Mouse (Mus musculus) limb, embryonic 12.5 days (tissue): ENCODE measurements around the gene Satb1. TPM values are rescaled to one million over a fixed set of nuclear protein-coding genes. Genes with fewer than 3 reads are reported as not detected.

Experiments used
- ATAC-seq: fragments of 200-750 bp; cut with Nextera tagmentation; 2 replicates; pipeline ENCODE4 v1.8.0; 2017; ENCODE audit warnings: low read depth, moderate TSS enrichment; ENCODE audit not compliant: insufficient number of reproducible peaks, insufficient read depth, low FRiP score, low TSS enrichment
- H3K27ac ChIP-seq: fragments of 300-500 bp; sonication (generic); 2 replicates; pipeline ENCODE4 v1.5.1; 2016; ENCODE audit warnings: mild to moderate bottlenecking, moderate library complexity
- H3K27me3 ChIP-seq: fragments of 300-500 bp; sonication (generic); 2 replicates; pipeline ENCODE4 v1.6.1; 2016; ENCODE audit warnings: mild to moderate bottlenecking, moderate library complexity
- H3K36me3 ChIP-seq: fragments of 300-500 bp; sonication (generic); 2 replicates; pipeline ENCODE4 v1.6.1; 2016; ENCODE audit warnings: mild to moderate bottlenecking, moderate library complexity
- H3K4me1 ChIP-seq: fragments of 300-500 bp; sonication (generic); replicated peaks from 2 replicates; pipeline ENCODE4 v1.6.1; 2016
- H3K4me2 ChIP-seq: fragments of 300-500 bp; sonication (generic); 2 replicates; pipeline ENCODE4 v1.6.1; 2016; ENCODE audit warnings: mild to moderate bottlenecking, moderate library complexity
- H3K4me3 ChIP-seq: fragments of 300-500 bp; sonication (generic); replicated peaks from 2 replicates; pipeline ENCODE4 v1.5.1; 2016; ENCODE audit warnings: mild to moderate bottlenecking
- H3K9ac ChIP-seq: fragments of 300-500 bp; sonication (generic); replicated peaks from 2 replicates; pipeline ENCODE4 v1.6.1; 2016; ENCODE audit warnings: mild to moderate bottlenecking, moderate library complexity
- H3K9me3 ChIP-seq: fragments of 300-500 bp; sonication (generic); 2 replicates; pipeline ENCODE4 v1.6.1; 2016; ENCODE audit warnings: mild to moderate bottlenecking, moderate library complexity
- WGBS: fragments of 180-500 bp; shearing (Covaris S2); methylation state at CpG from one replicate; pipeline ENCODE4 v1.1.7; 2016; 5-methylcytosine and 5-hydroxymethylcytosine counted together
- polyA plus RNA-seq: library from polyadenylated mRNA; unstranded; fragments of >200 nt; fragmentation: Nextera tagmentation; extraction: Ambion mirVana; gene quantifications from 2 replicates; pipeline ENCODE4 v1.2.1, GENCODE M21; 2016

The Satb1 gene
- polyA plus RNA-seq, 1 experiment from 2014 or later: 18.2 TPM

DNA sequence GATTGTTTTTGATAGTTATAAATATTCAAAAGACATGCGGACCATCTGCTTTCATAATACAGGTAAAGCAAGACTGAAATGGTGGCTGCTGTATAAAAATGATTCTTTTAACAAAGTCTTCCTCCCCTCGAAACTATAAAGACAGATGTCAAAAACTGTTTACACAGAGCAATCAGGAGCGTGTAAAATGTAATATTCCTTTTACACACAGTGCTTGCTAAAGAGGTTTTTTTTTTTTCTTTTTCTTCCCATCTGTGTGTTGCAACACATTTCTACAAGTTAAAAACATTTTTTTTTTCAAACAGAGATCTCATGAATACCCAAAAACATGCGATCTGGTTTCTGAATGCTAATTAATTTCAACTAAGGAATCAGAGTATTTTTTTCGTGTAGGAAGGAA is 41.9 kb downstream of the Satb1 start:
- H3K36me3 ChIP-seq: no peaks in the 10 kb centered on the region
- no peak overlapping the region for H3K4me2 ChIP-seq

DNA sequence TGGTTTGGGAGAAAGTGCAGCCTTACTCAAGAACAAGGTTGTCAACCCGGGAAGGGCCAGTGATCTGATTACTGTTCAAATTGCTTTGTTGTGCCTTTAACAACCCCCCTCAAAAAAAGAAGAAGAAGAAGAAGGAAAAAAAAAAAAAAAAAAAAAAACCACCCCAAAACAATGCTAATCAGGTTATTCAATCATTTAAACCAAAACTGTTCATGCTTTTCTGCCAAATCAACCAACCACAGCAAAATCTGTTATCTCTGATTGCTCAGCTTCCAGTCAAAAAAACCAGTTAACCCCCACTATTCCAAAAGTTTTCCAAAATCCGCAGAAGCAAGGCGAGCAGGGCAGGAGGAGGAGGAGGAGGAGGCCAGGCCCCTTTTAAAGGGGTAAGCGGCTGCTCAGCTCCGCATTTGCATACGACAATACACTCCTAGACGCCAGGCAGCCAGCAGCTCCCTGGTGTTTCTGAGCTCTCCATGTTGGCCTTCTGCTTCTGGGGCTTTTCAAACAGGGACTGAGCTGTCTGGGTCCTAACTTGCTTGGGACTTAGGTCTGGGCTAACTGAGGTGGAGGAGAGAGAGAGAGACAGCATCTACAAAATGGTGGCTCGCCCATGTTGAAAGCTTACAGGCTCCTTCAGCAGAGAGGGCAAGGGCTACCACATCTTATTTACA is 42.6 kb downstream of the Satb1 start:
- no peak overlapping the region for H3K27ac ChIP-seq
- no peak for ATAC-seq
- 19% methylated on average over 8 of the region's 8 CpGs for WGBS
- H3K4me1 ChIP-seq: peaks cover 3% of the 10 kb centered on the region; the same call in 1 of the 2 replicates
- no peak overlapping the region for H3K4me3 ChIP-seq
- no peak overlapping the region for H3K9ac ChIP-seq
- H3K9me3 ChIP-seq: no peaks in the 10 kb centered on the region
- H3K36me3 ChIP-seq: no peaks in the 10 kb centered on the region
- no peaks in the 10 kb centered on the region for H3K27me3 ChIP-seq
- H3K4me2 ChIP-seq: peak overlapping the region; percentile 26; the same call in 1 of the 2 replicates

More for the DNA sequence above, 41.9 kb downstream of the Satb1 start:
- Histone ChIP-seq H3K4me1 (peaks cover 3% of the 10 kb centered on the region; the same call in 1 of the 2 replicates), H3K9me3 (no peaks in the 10 kb centered on the region), H3K9ac (no peak overlapping the region), H3K27me3 (no peaks in the 10 kb centered on the region), H3K4me3 (no peak overlapping the region), H3K27ac (no peak overlapping the region)
- WGBS: 81% methylated on average over 5 of the region's 5 CpGs
- ATAC-seq: no peak

DNA sequence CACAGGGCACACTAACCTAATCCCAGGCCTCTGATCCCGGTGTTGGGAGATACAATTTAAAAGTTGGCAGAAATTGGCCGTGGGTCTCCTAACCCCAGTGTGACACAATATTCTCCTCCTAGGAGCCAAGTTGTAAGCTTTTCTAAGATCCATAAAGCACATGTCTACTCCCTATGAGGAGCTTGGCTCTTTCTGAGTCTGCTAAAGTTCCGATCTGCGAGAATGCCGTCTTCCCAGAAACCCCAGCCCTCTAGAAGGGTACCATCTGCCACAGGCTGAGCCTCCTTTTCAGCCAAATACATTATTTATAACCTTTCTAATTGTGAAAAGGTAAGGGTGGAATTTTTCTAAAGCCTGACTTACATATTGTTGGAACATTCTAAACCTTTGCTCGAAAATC is 43.3 kb downstream of the Satb1 start:
- no peak overlapping the region for H3K4me3 ChIP-seq
- H3K4me2 ChIP-seq: no peak overlapping the region
- H3K36me3 ChIP-seq: peaks cover 2% of the 10 kb centered on the region
- no peak overlapping the region for H3K9ac ChIP-seq
- no peaks in the 10 kb centered on the region for H3K27me3 ChIP-seq
- no peak for ATAC-seq
- H3K9me3 ChIP-seq: no peaks in the 10 kb centered on the region
- 68% methylated on average over 6 of the region's 6 CpGs for WGBS
- H3K27ac ChIP-seq: no peak overlapping the region
- H3K4me1 ChIP-seq: peaks cover 3% of the 10 kb centered on the region; the same call in 1 of the 2 replicates

DNA sequence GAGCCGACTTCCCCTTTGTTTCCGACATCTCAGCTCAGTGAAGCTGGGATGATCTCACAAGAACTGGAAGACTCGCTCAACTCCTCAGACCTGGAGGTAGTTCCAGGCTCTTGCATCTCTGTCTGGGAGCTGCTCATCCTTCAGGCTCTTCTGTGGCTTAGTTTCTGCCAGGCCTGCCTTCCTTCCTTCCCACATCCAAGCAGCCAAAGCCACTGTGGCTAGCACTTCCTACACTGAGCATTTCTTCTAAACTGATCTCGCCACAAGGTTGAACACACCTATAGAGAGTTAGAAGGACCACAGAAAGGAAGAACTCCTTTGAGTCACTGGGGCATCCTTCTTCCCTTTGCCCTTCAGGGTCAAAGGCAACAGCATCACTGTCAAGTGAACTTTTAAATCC is 44.0 kb downstream of the Satb1 start:
- Histone ChIP-seq H3K4me3 (no peak overlapping the region), H3K9me3 (no peaks in the 10 kb centered on the region), H3K36me3 (peaks cover 4% of the 10 kb centered on the region), H3K9ac (no peak overlapping the region), H3K27me3 (no peaks in the 10 kb centered on the region), H3K4me2 (no peak overlapping the region), H3K27ac (no peak overlapping the region), H3K4me1 (peaks cover 3% of the 10 kb centered on the region; the same call in 1 of the 2 replicates)
- ATAC-seq: no peak
- 93% methylated on average over 4 of the region's 4 CpGs for WGBS

DNA sequence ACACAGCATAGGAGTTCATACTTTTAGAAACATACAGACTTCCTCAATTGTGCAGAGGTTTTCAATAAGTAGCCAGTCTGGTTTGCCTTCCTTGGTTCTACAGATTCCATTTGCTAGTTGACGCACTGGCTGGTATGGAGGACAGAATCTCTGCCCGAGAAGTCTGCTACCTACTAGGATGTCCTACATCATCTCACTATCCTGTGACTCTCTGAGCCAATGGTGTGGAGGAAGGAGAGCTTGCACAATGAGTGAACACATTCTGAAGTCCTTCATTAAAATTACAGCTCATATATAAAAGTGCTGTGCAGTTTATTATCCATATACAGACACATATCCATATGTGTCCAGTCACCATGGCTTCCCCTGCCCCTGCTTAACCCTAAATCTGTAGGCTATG is 45.1 kb downstream of the Satb1 start:
- no peak overlapping the region for H3K27ac ChIP-seq
- 94% methylated on average over 2 of the region's 2 CpGs for WGBS

DNA sequence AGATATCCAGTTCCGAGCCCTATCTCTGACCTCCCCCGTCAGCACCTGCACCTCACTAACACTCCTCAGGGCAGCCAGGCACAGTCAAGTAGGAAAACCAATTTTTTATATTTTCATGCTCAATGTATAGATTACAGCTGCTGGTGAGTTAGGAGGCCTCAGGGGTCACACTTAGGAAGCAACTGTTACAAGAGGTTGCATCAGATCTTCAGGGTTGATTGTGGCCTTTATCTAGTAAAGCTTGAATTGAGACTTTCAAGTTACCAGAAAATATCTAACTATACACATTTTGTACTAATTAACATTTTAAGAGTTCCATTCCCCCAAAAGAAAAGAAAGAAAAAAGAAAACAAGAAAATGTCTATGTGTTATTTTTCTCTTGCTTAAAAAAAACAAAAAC is 47.0 kb downstream of the Satb1 start:
- H3K27ac ChIP-seq: no peak overlapping the region
- H3K36me3 ChIP-seq: peaks cover 17% of the 10 kb centered on the region
- H3K27me3 ChIP-seq: no peaks in the 10 kb centered on the region
- H3K9ac ChIP-seq: no peak overlapping the region
- H3K4me3 ChIP-seq: no peak overlapping the region
- H3K9me3 ChIP-seq: no peaks in the 10 kb centered on the region
- H3K4me1 ChIP-seq: peaks cover 3% of the 10 kb centered on the region; the same call in 1 of the 2 replicates
- 79% methylated on average over 2 of the region's 2 CpGs for WGBS
- no peak overlapping the region for H3K4me2 ChIP-seq
- ATAC-seq: no peak

More for the DNA sequence above, 45.1 kb downstream of the Satb1 start:
- Histone ChIP-seq H3K9me3 (no peaks in the 10 kb centered on the region), H3K36me3 (peaks cover 9% of the 10 kb centered on the region), H3K4me3 (no peak overlapping the region), H3K4me1 (peaks cover 3% of the 10 kb centered on the region; the same call in 1 of the 2 replicates), H3K9ac (no peak overlapping the region), H3K27me3 (no peaks in the 10 kb centered on the region), H3K4me2 (no peak overlapping the region)
- ATAC-seq: no peak

DNA sequence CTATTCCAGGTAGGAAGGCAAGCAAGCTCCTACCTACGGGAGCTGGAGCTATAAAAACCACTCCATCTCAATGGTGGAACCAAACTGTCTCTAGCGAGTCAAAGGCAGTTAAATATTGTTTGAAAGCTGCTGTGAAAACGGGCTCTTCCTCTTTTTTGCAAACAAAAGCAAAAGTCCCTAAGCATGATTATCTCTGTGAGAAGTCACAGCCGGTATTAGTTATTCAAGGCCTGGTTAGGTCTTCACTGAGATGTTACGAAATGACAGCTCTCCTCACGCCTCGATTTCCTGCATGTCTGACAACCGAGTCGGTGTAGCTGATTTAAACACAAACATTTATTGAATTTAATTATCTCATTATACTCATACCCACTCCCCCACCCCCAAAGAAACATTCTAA is 48.2 kb downstream of the Satb1 start:
- no peak overlapping the region for H3K4me2 ChIP-seq
- no peak overlapping the region for H3K4me3 ChIP-seq
- no peak for ATAC-seq
- H3K9me3 ChIP-seq: no peaks in the 10 kb centered on the region
- H3K36me3 ChIP-seq: peaks cover 17% of the 10 kb centered on the region
- no peaks in the 10 kb centered on the region for H3K27me3 ChIP-seq
- no peak overlapping the region for H3K27ac ChIP-seq
- H3K4me1 ChIP-seq: no peaks in the 10 kb centered on the region
- H3K9ac ChIP-seq: no peak overlapping the region
- 87% methylated on average over 9 of the region's 9 CpGs for WGBS

DNA sequence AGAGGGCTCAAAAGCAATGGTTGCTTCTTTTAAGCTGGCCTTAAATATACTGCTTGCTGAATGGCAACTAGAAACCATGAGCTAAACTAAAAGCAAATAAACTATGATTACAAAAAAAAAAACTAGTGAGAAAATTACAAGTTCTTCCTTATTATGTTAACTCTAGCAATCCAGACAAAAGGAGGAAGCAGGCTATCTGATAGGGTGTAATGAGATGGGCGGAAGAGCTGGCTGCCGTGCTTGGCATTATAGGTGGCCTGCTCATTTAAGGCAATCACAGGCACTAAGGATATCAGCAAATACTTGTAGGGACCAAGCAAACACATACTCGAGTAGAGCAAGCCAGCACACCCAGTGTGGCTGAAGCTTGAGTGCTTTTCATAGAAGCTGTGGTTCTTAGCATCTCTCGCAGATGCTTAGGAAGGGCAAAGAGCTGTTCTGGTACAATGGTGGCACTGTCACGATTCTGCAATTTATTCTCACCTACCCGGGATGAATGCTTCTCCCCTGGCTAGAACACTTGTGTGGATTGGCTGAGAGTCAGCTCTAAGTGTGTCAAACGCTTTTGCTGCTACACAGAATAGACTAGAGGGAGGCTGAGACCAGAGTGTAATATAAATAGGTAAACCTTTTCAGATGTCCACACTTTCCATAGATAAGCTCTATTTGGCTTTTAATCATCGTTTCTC is 49.4 kb downstream of the Satb1 start:
- WGBS: 87% methylated on average over 8 of the region's 8 CpGs
- peaks cover 17% of the 10 kb centered on the region for H3K36me3 ChIP-seq
- no peak for ATAC-seq

DNA sequence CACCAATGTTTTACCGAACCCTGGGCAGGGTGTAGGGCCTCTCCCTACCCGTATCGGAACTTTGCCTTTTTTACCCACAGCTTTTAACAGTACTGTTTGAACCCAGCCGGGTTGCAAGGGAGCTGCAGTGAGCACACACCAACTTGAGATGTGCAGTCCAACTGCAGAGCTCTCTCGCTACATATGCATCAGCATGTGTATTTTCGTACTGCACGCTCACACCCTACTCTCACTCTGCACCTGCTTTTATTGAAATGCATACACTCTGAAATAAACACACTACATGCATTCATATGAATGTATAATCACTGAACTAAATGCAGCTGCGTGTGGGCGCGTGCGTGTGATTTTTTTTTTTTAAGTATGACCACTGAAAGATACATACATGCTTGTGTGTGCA is 53.1 kb downstream of the Satb1 start:
- no peak overlapping the region for H3K27ac ChIP-seq
- H3K4me1 ChIP-seq: 0 out of 2 replicates have a peak, but pooled peaks cover 3% of the 10 kb centered on the region
- peaks cover 17% of the 10 kb centered on the region for H3K36me3 ChIP-seq
- H3K9ac ChIP-seq: no peak overlapping the region
- H3K4me2 ChIP-seq: no peak overlapping the region
- H3K4me3 ChIP-seq: no peak overlapping the region
- WGBS: 89% methylated on average over 11 of the region's 11 CpGs
- ATAC-seq: no peak
- H3K27me3 ChIP-seq: no peaks in the 10 kb centered on the region
- no peaks in the 10 kb centered on the region for H3K9me3 ChIP-seq

More for the DNA sequence above, 49.4 kb downstream of the Satb1 start:
- H3K9ac ChIP-seq: no peak overlapping the region
- no peak overlapping the region for H3K27ac ChIP-seq
- no peaks in the 10 kb centered on the region for H3K9me3 ChIP-seq
- H3K4me2 ChIP-seq: no peak overlapping the region
- no peaks in the 10 kb centered on the region for H3K27me3 ChIP-seq
- H3K4me3 ChIP-seq: no peak overlapping the region
- H3K4me1 ChIP-seq: no peaks in the 10 kb centered on the region

DNA sequence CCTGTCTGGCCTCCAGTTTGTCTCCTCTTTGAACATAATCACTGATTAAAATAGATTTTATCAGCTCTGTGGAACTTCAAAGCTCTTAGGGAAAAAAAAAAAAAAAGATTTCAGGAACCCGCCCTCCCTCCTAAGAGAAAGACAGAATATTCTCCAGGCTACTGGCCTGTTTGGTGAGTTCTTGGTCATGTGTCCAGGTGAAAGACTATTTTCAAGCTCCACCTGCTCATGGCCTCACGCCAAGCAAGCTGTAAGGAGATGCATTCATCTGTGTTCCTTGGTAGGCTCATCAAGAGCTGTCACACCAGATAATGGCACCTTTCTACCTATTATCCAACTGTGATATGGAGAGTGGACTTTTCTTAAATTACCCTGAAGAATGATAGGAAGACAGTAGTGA is 54.1 kb downstream of the Satb1 start:
- Histone ChIP-seq H3K9me3 (no peaks in the 10 kb centered on the region), H3K4me1 (0 out of 2 replicates have a peak, but pooled peaks cover 3% of the 10 kb centered on the region), H3K4me3 (no peak overlapping the region), H3K36me3 (peaks cover 13% of the 10 kb centered on the region; the same call in 1 of the 2 replicates), H3K9ac (no peak overlapping the region), H3K4me2 (no peak overlapping the region), H3K27ac (no peak overlapping the region), H3K27me3 (no peaks in the 10 kb centered on the region)
- 80% methylated on average over 2 of the region's 2 CpGs for WGBS
- ATAC-seq: no peak

DNA sequence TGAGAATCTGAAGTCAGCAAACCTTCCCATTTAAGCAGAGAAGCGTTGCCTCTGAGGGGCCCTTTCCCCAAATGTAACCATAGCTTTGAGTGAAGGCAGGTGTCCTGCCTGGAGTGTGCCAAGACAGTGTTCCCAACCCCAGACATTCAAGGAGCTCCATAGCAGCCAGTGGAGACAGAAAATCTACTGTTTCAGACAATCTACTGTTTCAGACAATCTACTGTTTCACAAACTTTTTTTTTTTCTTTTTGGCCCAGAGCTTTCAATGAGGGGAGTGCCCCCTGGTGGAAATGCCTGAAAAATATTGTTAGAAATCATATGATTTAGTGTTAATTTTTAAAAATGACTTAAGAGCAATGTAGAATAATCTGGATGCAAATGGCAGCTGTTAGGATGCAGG is 55.3 kb downstream of the Satb1 start:
- Histone ChIP-seq H3K36me3 (peaks cover 7% of the 10 kb centered on the region; the same call in 1 of the 2 replicates), H3K9ac (no peak overlapping the region), H3K9me3 (no peaks in the 10 kb centered on the region), H3K27me3 (no peaks in the 10 kb centered on the region), H3K4me1 (0 out of 2 replicates have a peak, but pooled peaks cover 3% of the 10 kb centered on the region), H3K27ac (no peak overlapping the region), H3K4me2 (no peak overlapping the region), H3K4me3 (no peak overlapping the region)
- ATAC-seq: no peak
- 79% methylated on average over 1 of the region's 1 CpGs for WGBS
